Mouse (Mus musculus) liver, adult 2 months (tissue): ENCODE measurements around the gene Slc35d3. TPM values are rescaled to one million over a fixed set of nuclear protein-coding genes. Genes with fewer than 3 reads are reported as not detected.

ENCODE experiments used
- DNase-seq: peaks from one replicate; pipeline ENCODE4 v3.0.0-alpha.2; 2011; ENCODE audit warnings: low read depth, low spot score; ENCODE audit errors: extremely low read depth
- H3K27ac ChIP-seq: fragments of 200-500 bp; replicated peaks from 2 replicates; pipeline ENCODE4 v1.5.1; 2012; ENCODE audit warnings: low read depth, mild to moderate bottlenecking, control low read depth, inconsistent platforms, low read length; ENCODE audit not compliant: insufficient read depth
- H3K27me3 ChIP-seq: fragments of 200-500 bp; 2 replicates; pipeline ENCODE4 v1.6.1; 2012; ENCODE audit warnings: mild to moderate bottlenecking, moderate library complexity, low read length, inconsistent platforms; ENCODE audit not compliant: control insufficient read depth, insufficient read depth
- H3K36me3 ChIP-seq: fragments of 200-500 bp; 2 replicates; pipeline ENCODE4 v1.6.1; 2012; ENCODE audit warnings: low read length, inconsistent platforms; ENCODE audit not compliant: control insufficient read depth, insufficient read depth
- H3K4me1 ChIP-seq: fragments of 200-500 bp; 2 replicates; pipeline ENCODE4 v1.6.1; 2011; ENCODE audit warnings: low read length; ENCODE audit not compliant: control insufficient read depth, insufficient read depth
- H3K4me3 ChIP-seq: fragments of 200-500 bp; 2 replicates; pipeline ENCODE4 v1.5.1; 2011; ENCODE audit warnings: low read depth, mild to moderate bottlenecking, control low read depth, low read length, moderate library complexity; ENCODE audit not compliant: insufficient read depth
- H3K79me2 ChIP-seq: fragments of 200-500 bp; 2 replicates; pipeline ENCODE4 v1.6.1; 2012; ENCODE audit warnings: inconsistent platforms, mild to moderate bottlenecking, low read length, moderate library complexity; ENCODE audit not compliant: control insufficient read depth, insufficient read depth
- H3K9ac ChIP-seq: fragments of 200-500 bp; 2 replicates; pipeline ENCODE4 v1.6.1; 2012; ENCODE audit warnings: low read depth, mild to moderate bottlenecking, control low read depth, inconsistent platforms, low read length
- CTCF ChIP-seq: fragments of 200-500 bp; IDR thresholded peaks from 2 replicates; pipeline ENCODE4 v1.5.1; 2011; ENCODE audit warnings: low read depth, low read length, control low read depth
- POLR2A ChIP-seq: fragments of 200-500 bp; IDR thresholded peaks from 2 replicates; pipeline ENCODE4 v1.6.1; 2011; ENCODE audit warnings: low read length, control low read depth; ENCODE audit not compliant: insufficient read depth; ENCODE audit errors: extremely low read depth
- WGBS: fragments of 180-500 bp; shearing (Covaris S2); methylation state at CpG from one replicate; pipeline ENCODE4 v1.1.7; 2018; 5-methylcytosine and 5-hydroxymethylcytosine counted together
- polyA plus RNA-seq: library from polyadenylated mRNA; depleted of rRNA; stranded (reverse); fragments of >200 nt; gene quantifications from 2 replicates; pipeline ENCODE4 v1.2.3, GENCODE M21; 2012
- total RNA-seq: library from RNA; depleted of rRNA; stranded (reverse); fragments of >200 nt; gene quantifications from 2 replicates; pipeline ENCODE4 v1.2.3, GENCODE M21; 2014

Slc35d3 gene
- total and polyA plus RNA-seq, 2 experiments: not detected

GRCm38 (mm10) chr10:19831072-19831849 lies 20.0 kb downstream of the Slc35d3 start:
- no peaks in the 10 kb centered on the region for H3K79me2 ChIP-seq
- no peaks in the 10 kb centered on the region for H3K4me1 ChIP-seq
- H3K27me3 ChIP-seq: no peaks in the 10 kb centered on the region
- H3K9ac ChIP-seq: no peak overlapping the region
- WGBS: 83% methylated on average over 5 of the region's 5 CpGs
- no peaks in the 10 kb centered on the region for H3K36me3 ChIP-seq
- H3K4me3 ChIP-seq: no peak overlapping the region
- TF ChIP-seq POLR2A (no peak), CTCF (no peak)
- DNase-seq: no peak
- no peak overlapping the region for H3K27ac ChIP-seq

- TF ChIP-seq CTCF (no peak), POLR2A (no peak)
- Histone ChIP-seq H3K27ac (no peak overlapping the region), H3K9ac (no peak overlapping the region), H3K4me1 (peaks cover 4% of the 10 kb centered on the region), H3K36me3 (no peaks in the 10 kb centered on the region), H3K79me2 (no peaks in the 10 kb centered on the region), H3K4me3 (no peak overlapping the region), H3K27me3 (peaks cover 8% of the 10 kb centered on the region; the same call in 1 of the 2 replicates)
- DNase-seq: no peak
- WGBS: 77% methylated on average over 3 of the region's 3 CpGs
Observed at GRCm38 (mm10) chr10:19820986-19821385, 30.3 kb downstream of the Slc35d3 start.

DNA sequence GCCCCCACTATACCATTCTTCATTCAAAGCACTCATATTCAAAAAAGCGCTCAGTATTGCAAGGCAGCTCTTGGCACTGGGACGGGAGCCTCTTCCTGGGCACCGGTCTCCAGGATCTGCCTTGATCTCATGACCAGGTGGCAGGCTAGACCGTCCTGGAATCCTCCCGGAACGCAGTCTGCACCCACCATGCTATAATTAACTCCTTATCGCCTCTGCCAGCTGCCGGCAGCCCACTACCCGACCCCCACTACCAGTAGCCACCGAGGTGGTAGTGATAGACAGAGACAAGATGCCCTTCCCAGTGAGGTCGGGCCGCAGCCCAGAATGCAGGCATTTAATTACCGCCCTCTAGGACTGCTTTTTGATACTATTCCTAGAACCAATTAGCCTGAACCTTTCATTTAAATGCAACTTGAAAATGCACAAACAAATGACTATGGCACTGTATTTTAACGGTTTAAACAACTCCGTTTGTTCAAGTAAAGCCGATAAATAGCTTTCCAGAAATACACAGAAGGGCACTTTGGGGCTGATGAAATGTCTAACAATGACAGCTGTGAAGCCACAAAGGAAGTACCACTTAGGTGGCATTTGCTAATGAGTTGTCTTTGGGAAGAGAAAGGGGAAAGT lies 32.4 kb downstream of the Slc35d3 start:
- H3K36me3 ChIP-seq: no peaks in the 10 kb centered on the region
- DNase-seq: no peak
- whole genome bisulfite sequencing: 57% methylated on average over 16 of the region's 16 CpGs
- no peak for TF ChIP-seq CTCF
- TF ChIP-seq POLR2A: no peak
- H3K79me2 ChIP-seq: no peaks in the 10 kb centered on the region
- H3K4me1 ChIP-seq: peaks cover 4% of the 10 kb centered on the region
- no peak overlapping the region for H3K9ac ChIP-seq
- H3K27me3 ChIP-seq: peaks cover 8% of the 10 kb centered on the region; the same call in 1 of the 2 replicates
- no peak overlapping the region for H3K27ac ChIP-seq
- H3K4me3 ChIP-seq: no peak overlapping the region

- WGBS: 64% methylated on average over 8 of the region's 8 CpGs
- Histone ChIP-seq H3K27ac (no peak overlapping the region), H3K79me2 (no peaks in the 10 kb centered on the region), H3K9ac (no peak overlapping the region), H3K4me1 (peaks cover 4% of the 10 kb centered on the region), H3K36me3 (no peaks in the 10 kb centered on the region), H3K4me3 (no peak overlapping the region), H3K27me3 (peaks cover 8% of the 10 kb centered on the region; the same call in 1 of the 2 replicates)
- no peak for DNase-seq
- TF ChIP-seq CTCF (no peak), POLR2A (no peak)
Observed at GRCm38 (mm10) chr10:19815371-19815770, 35.9 kb downstream of the Slc35d3 start.

- H3K27me3 ChIP-seq: no peaks in the 10 kb centered on the region; the same call in 1 of the 2 replicates
- no peak for TF ChIP-seq POLR2A
- peak; percentile 31; the same call in 1 of the 2 replicates for TF ChIP-seq CTCF
- H3K4me1 ChIP-seq: no peaks in the 10 kb centered on the region
- H3K36me3 ChIP-seq: no peaks in the 10 kb centered on the region
- H3K27ac ChIP-seq: no peak overlapping the region
- WGBS: 53% methylated on average over 9 of the region's 9 CpGs
- H3K4me3 ChIP-seq: no peak overlapping the region
- H3K79me2 ChIP-seq: no peaks in the 10 kb centered on the region
- no peak for DNase-seq
- H3K9ac ChIP-seq: no peak overlapping the region
Observed at GRCm38 (mm10) chr10:19811436-19812172, 39.7 kb downstream of the Slc35d3 start.
